Mouse (Mus musculus) forebrain, embryonic 11.5 days (tissue): ENCODE measurements at regions not wholly inside any gene's neighbourhood (a gene's known extent, or its start where the extent isn't known, plus 50 kb on each side); places are given as distances from the start of the nearest gene placed in this dataset.
A peak's percentile ranks its signal among the peaks of the same experiment; 100 is the strongest.

Experiments used
- ATAC-seq: fragments of 200-750 bp; cut with Nextera tagmentation; replicated peaks from 2 replicates; pipeline ENCODE4 v1.8.0; 2017; ENCODE audit warnings: moderate TSS enrichment; ENCODE audit not compliant: low FRiP score
- DNase-seq: peaks from one replicate; pipeline ENCODE4 v3.0.0-alpha.2; 2017; ENCODE audit warnings: low spot score
- H3K27ac ChIP-seq: fragments of 300-500 bp; sonication (generic); 2 replicates; pipeline ENCODE4 v1.5.1; 2014; ENCODE audit warnings: low read depth, low read length
- H3K27me3 ChIP-seq: fragments of 300-500 bp; sonication (generic); 2 replicates; pipeline ENCODE4 v1.6.1; 2014; ENCODE audit warnings: mild to moderate bottlenecking, low read length, mixed read lengths; ENCODE audit not compliant: control insufficient read depth, insufficient read depth
- H3K36me3 ChIP-seq: fragments of 300-500 bp; sonication (generic); 2 replicates; pipeline ENCODE4 v1.6.1; 2014; ENCODE audit warnings: mild to moderate bottlenecking, low read length, moderate library complexity, mixed read lengths; ENCODE audit not compliant: control insufficient read depth, insufficient read depth
- H3K4me1 ChIP-seq: fragments of 300-500 bp; sonication (generic); replicated peaks from 2 replicates; pipeline ENCODE4 v1.6.1; 2014; ENCODE audit warnings: low read length, mixed read lengths; ENCODE audit not compliant: control insufficient read depth, insufficient read depth
- H3K4me2 ChIP-seq: fragments of 300-500 bp; sonication (generic); 2 replicates; pipeline ENCODE4 v1.6.1; 2014; ENCODE audit warnings: low read depth, mild to moderate bottlenecking, low read length, moderate library complexity, mixed read lengths; ENCODE audit not compliant: severe bottlenecking
- H3K4me3 ChIP-seq: fragments of 300-500 bp; sonication (generic); 2 replicates; pipeline ENCODE4 v1.5.1; 2014; ENCODE audit warnings: low read depth, low read length
- H3K9ac ChIP-seq: fragments of 300-500 bp; sonication (generic); 2 replicates; pipeline ENCODE4 v1.6.1; 2014; ENCODE audit warnings: low read length
- H3K9me3 ChIP-seq: fragments of 300-500 bp; sonication (generic); 2 replicates; pipeline ENCODE4 v1.6.1; 2016; ENCODE audit warnings: low read length, mixed read lengths; ENCODE audit not compliant: control insufficient read depth
- WGBS: fragments of 180-500 bp; shearing (Covaris S2); extraction: QIAGEN DNeasy Blood & Tissue Kit; methylation state at CpG from one replicate; pipeline ENCODE4 v1.1.7; 2014; 5-methylcytosine and 5-hydroxymethylcytosine counted together

DNA sequence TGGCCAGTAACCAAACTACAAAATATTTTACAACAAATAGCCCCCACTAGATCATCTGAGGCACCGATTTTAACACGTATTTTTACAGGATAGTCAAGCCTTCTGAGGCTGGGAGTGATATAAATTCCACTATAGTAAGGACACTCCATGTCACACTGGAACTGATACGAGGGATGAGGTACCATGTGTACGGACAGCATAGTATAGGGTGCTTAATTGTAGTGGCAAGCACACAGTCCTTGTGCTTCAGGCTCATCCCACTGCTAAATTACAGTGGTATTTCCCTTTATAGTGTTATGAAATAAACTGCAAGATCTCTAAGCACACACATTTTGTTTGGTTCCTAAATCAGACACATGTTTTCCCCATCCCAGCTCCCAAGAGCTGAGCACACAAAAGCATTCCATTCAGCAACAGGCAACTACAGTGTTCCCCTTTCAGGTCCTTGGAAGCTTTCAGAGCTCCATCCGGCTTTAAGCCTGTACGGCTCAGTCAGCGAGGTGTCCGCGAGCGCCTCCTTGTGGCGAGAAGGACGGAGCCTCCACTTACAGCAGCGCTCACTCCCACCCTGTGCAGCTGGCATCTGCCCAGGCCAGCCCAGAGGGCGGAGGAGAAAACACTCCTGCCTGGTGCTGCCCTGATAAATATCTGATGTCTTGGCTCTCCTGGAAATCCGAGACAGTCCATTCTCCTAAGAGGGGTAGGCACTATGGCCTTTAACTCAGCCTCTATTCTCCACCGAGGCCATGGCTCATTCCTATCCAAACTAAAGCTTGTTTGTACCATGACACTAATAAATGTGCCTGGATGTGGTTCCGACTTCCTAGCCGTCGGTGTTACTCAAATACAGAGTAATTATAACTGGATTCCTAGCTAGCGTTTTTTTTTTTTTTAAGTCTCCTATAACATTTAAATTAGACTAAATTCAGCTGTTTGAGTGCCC, 348.3 kb upstream of the G2e3 start:
- Histone ChIP-seq H3K9ac (no peak overlapping the region), H3K27me3 (no peaks in the 10 kb centered on the region), H3K9me3 (no peaks in the 10 kb centered on the region), H3K4me2 (no peak overlapping the region), H3K36me3 (no peaks in the 10 kb centered on the region), H3K27ac (no peak overlapping the region; the same call in 1 of the 2 replicates), H3K4me3 (no peak overlapping the region), H3K4me1 (peaks cover 16% of the 10 kb centered on the region)
- WGBS = 30% methylated on average over 20 of the region's 20 CpGs
- ATAC-seq (peak; percentile 81), DNase-seq (peak; percentile 95)

GRCm38 (mm10) chr12:50995664-50996063, 346.8 kb upstream of the Prkd1 start:
- Histone ChIP-seq H3K9ac (no peak overlapping the region), H3K4me1 (peaks cover 10% of the 10 kb centered on the region; the same call in 1 of the 2 replicates), H3K27ac (no peak overlapping the region), H3K9me3 (no peaks in the 10 kb centered on the region), H3K4me3 (no peak overlapping the region), H3K4me2 (no peak overlapping the region), H3K27me3 (no peaks in the 10 kb centered on the region), H3K36me3 (no peaks in the 10 kb centered on the region)
- 74% methylated on average over 1 of the region's 1 CpGs for WGBS
- ATAC-seq = no peak
- no peak for DNase-seq

DNA sequence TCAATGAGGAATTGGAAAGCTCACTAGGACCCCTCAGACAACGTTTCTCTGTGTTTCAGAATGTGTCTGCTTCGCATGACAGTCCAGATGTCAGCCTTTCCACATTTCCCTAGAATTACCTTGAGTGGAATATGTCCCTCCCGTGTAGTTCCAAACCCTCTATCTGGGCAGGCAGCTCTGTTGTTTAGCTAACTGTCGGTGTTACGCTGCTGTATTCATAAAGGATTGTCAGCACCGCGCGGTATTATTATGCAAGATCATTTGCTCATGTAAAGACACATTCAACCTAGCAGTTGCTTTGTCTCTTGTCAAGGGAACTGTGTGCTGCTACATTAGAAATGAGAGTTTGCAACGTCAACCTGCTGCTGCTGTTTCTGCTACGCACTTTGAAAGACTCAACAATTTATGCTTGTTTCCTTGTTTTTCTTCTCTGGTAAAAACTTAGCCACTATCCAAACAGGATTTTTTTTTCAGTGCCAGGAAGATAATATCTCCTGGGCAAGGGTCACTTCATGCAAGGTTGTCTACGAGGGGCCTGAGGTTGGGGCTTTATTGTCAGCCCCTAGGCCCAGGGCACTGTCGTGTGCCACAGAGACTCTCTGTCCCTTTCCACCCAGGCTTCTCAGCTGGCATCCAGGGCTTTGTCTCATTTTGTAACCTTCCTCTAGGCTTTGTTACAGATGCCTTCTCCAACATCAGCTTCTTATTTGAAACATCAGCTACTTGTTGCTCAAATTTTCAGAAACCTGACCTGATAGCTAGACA, 340.8 kb upstream of the Prkd1 start:
- no peak for DNase-seq

GRCm38 (mm10) chr12:50981318-50981717, 332.4 kb upstream of the Prkd1 start:
- ATAC-seq (no peak), DNase-seq (no peak)
- Histone ChIP-seq H3K27me3 (no peaks in the 10 kb centered on the region), H3K36me3 (no peaks in the 10 kb centered on the region), H3K4me3 (no peak overlapping the region), H3K9ac (no peak overlapping the region), H3K4me2 (no peak overlapping the region), H3K9me3 (no peaks in the 10 kb centered on the region), H3K4me1 (no peaks in the 10 kb centered on the region), H3K27ac (no peak overlapping the region)
- 92% methylated on average over 5 of the region's 5 CpGs for WGBS

More for the DNA sequence above, 340.8 kb upstream of the Prkd1 start:
- Histone ChIP-seq H3K4me2 (no peak overlapping the region), H3K4me1 (no peaks in the 10 kb centered on the region; the same call in 1 of the 2 replicates), H3K27me3 (no peaks in the 10 kb centered on the region), H3K27ac (no peak overlapping the region), H3K4me3 (no peak overlapping the region), H3K9me3 (no peaks in the 10 kb centered on the region), H3K9ac (0 out of 2 replicates have a peak overlapping the region, but pooled peaks have one; percentile 8), H3K36me3 (no peaks in the 10 kb centered on the region)
- ATAC-seq = no peak
- WGBS = 55% methylated on average over 12 of the region's 12 CpGs

DNA sequence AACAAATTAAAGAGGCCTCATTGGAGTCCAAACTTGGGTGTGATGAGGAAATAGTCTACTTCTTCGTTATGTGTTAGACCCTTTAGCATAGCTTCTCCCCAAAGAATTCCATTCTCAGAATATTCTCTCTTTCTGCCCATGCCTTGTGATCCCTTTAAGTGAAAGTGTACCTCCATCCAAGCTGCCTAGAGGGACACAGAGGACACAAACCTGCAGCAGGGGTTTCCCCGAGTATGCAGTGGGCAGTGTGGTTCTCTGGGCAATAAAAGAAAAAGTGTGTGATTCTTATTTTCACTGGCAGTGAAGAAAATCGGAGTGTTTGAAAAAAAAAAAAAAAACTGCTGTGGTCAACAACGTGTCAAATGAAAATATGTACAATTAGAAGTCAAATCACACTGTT, 331.9 kb upstream of the Prkd1 start:
- Histone ChIP-seq H3K9me3 (no peaks in the 10 kb centered on the region), H3K27ac (no peak overlapping the region), H3K27me3 (no peaks in the 10 kb centered on the region), H3K4me1 (no peaks in the 10 kb centered on the region), H3K4me2 (no peak overlapping the region), H3K9ac (no peak overlapping the region), H3K36me3 (no peaks in the 10 kb centered on the region), H3K4me3 (no peak overlapping the region)
- ATAC-seq (no peak), DNase-seq (no peak)
- WGBS = 84% methylated on average over 4 of the region's 4 CpGs

DNA sequence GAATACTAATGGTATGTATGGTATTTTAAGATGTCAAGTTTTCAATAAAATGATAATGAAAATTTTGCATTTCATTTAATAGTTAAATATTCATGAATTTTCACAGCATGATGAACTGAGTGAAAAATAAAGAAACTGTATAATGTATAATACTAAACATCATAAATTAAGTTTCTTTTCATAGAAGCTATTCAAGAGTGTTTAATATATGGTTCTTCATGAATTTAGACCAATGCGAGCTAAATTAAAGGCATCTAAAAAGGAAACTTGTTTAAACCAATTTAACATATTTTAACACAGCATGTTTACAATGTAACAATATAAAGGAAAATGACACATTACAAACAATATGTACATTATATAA, 321.8 kb upstream of the Prkd1 start:
- no peak overlapping the region for H3K27ac ChIP-seq
- WGBS = 89% methylated on average over 1 of the region's 1 CpGs
- ATAC-seq (no peak), DNase-seq (no peak)
- H3K4me3 ChIP-seq = no peak overlapping the region
- H3K9me3 ChIP-seq = no peaks in the 10 kb centered on the region
- no peaks in the 10 kb centered on the region for H3K36me3 ChIP-seq
- H3K9ac ChIP-seq = no peak overlapping the region
- no peak overlapping the region for H3K4me2 ChIP-seq
- H3K4me1 ChIP-seq = no peaks in the 10 kb centered on the region
- H3K27me3 ChIP-seq = no peaks in the 10 kb centered on the region

GRCm38 (mm10) chr12:50969887-50970758, 321.2 kb upstream of the Prkd1 start:
- Histone ChIP-seq H3K4me1 (no peaks in the 10 kb centered on the region), H3K4me3 (no peak overlapping the region), H3K9me3 (no peaks in the 10 kb centered on the region), H3K9ac (no peak overlapping the region), H3K36me3 (no peaks in the 10 kb centered on the region), H3K27me3 (no peaks in the 10 kb centered on the region), H3K27ac (no peak overlapping the region), H3K4me2 (no peak overlapping the region)
- 57% methylated on average over 4 of the region's 4 CpGs for WGBS
- DNase-seq (no peak), ATAC-seq (no peak)

GRCm38 (mm10) chr12:50969402-50969801, 320.5 kb upstream of the Prkd1 start:
- Histone ChIP-seq H3K4me1 (no peaks in the 10 kb centered on the region), H3K9ac (no peak overlapping the region), H3K4me3 (no peak overlapping the region), H3K27me3 (no peaks in the 10 kb centered on the region), H3K9me3 (no peaks in the 10 kb centered on the region), H3K27ac (no peak overlapping the region), H3K4me2 (no peak overlapping the region), H3K36me3 (no peaks in the 10 kb centered on the region)
- DNase-seq (no peak), ATAC-seq (peak; percentile 54)
- 20% methylated on average over 3 of the region's 3 CpGs for WGBS
